Mouse (Mus musculus) induced T-regulatory cell, adult 2 months (primary cell): ENCODE data around the gene Olfr742.

ENCODE experiments used
- DNase-seq: peaks from one replicate; pipeline ENCODE4 v3.0.0-alpha.2; 2012; ENCODE audit warnings: low read depth

Gene Olfr742

GRCm38 (mm10) chr14:50503300-50503699, at the start of gene Olfr742:
TSS of gene Olfr742 (plus strand) at chr14:50503600.
- DNase-seq = no peak

- DNase-seq = no peak
These were observed 31.0 kb upstream of the Olfr742 start, which contains the start of gene Olfr741 for GRCm38 (mm10) chr14:50472438-50472837. TSS of gene Olfr741 (plus strand) at chr14:50472738.

- DNase-seq = no peak
These were observed 25.0 kb upstream of the Olfr742 start for GRCm38 (mm10) chr14:50478406-50478805.

- DNase-seq = no peak
These were observed 18.1 kb downstream of the Olfr742 start, which contains the start of gene Olfr743 for GRCm38 (mm10) chr14:50521539-50521938. TSS of gene Olfr743 (plus strand) at chr14:50521839.

GRCm38 (mm10) chr14:50552734-50553133, 49.3 kb downstream of the Olfr742 start:
- no peak for DNase-seq
